Mouse (Mus musculus) forebrain, embryonic 14.5 days (tissue): ENCODE data around the gene Vmn2r115. TPM values are rescaled to one million over a fixed set of nuclear protein-coding genes. Genes with fewer than 3 reads are reported as not detected.
"Not testable (repeated sequence)": the region's sequence is repeated elsewhere in the genome, so short reads cannot be mapped to it uniquely, and the experiment has no call there.

Experiments used
- ATAC-seq: fragments of 200-750 bp; cut with Nextera tagmentation; 2 replicates; pipeline ENCODE4 v1.8.0; 2017; ENCODE audit warnings: mild to moderate bottlenecking, moderate library complexity
- DNase-seq: peaks from one replicate; pipeline ENCODE4 v3.0.0-alpha.2; 2015; ENCODE audit warnings: low spot score
- H3K27ac ChIP-seq: fragments of 300-500 bp; sonication (generic); 2 replicates; pipeline ENCODE4 v1.5.1; 2014; ENCODE audit warnings: low read depth, mild to moderate bottlenecking, control low read depth, low read length, moderate library complexity
- H3K27me3 ChIP-seq: fragments of 300-500 bp; sonication (generic); replicated peaks from 2 replicates; pipeline ENCODE4 v1.6.1; 2014; ENCODE audit warnings: low read length, control low read depth, mixed read lengths; ENCODE audit not compliant: control insufficient read depth, insufficient read depth
- H3K36me3 ChIP-seq: fragments of 300-500 bp; sonication (generic); 2 replicates; pipeline ENCODE4 v1.6.1; 2014; ENCODE audit warnings: low read length, control low read depth; ENCODE audit not compliant: control insufficient read depth, insufficient read depth
- H3K4me1 ChIP-seq: fragments of 300-500 bp; sonication (generic); 2 replicates; pipeline ENCODE4 v1.6.1; 2014; ENCODE audit warnings: antibody characterized with exemption, low read length, control low read depth; ENCODE audit not compliant: control insufficient read depth, insufficient read depth
- H3K4me2 ChIP-seq: fragments of 300-500 bp; sonication (generic); 2 replicates; pipeline ENCODE4 v1.6.1; 2014; ENCODE audit warnings: mild to moderate bottlenecking, control low read depth, low read length
- H3K4me3 ChIP-seq: fragments of 300-500 bp; sonication (generic); 2 replicates; pipeline ENCODE4 v1.5.1; 2014; ENCODE audit warnings: low read depth, low read length, control low read depth
- H3K9ac ChIP-seq: fragments of 300-500 bp; sonication (generic); 2 replicates; pipeline ENCODE4 v1.6.1; 2014; ENCODE audit warnings: mild to moderate bottlenecking, low read length, control low read depth, moderate library complexity
- H3K9me3 ChIP-seq: fragments of 300-500 bp; sonication (generic); replicated peaks from 2 replicates; pipeline ENCODE4 v1.6.1; 2016; ENCODE audit warnings: low read length, control low read depth, mixed read lengths; ENCODE audit not compliant: control insufficient read depth
- WGBS: fragments of 180-500 bp; shearing (Covaris S2); extraction: QIAGEN DNeasy Blood & Tissue Kit; methylation state at CpG from one replicate; pipeline ENCODE4 v1.1.7; 2014; 5-methylcytosine and 5-hydroxymethylcytosine counted together
- polyA plus RNA-seq: library from polyadenylated mRNA; unstranded; fragments of >200 nt; fragmentation: Nextera tagmentation; extraction: Ambion mirVana; gene quantifications from 2 replicates; pipeline ENCODE4 v1.2.1, GENCODE M21; 2014

The Vmn2r115 gene
- not detected in 2 replicates for polyA plus RNA-seq

DNA sequence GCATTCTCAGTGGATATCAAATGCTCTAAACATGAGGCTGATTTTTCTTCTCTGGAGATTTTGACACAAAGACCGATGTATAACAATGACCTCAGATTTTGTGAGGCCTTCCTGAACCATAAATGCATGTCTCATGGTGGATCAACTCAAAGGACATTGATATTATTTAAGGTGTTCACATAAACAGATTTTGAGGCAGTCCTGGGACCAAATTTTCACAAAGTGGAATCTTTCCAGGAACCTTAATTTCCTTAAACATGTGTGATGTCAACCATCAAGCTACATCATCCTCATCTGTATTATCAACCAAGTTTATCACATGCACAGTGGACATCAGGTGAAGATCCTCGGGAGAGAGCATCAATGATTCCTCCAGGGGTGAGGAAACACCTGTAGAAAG lies at the start of gene Vmn2r115:
Gene Vmn2r115 (plus strand): TSS at position 301 of the 400 bp plus-strand sequence.
- DNase-seq, H3K4me1 ChIP-seq, H3K4me2 ChIP-seq, ATAC-seq, H3K27me3 ChIP-seq, H3K36me3 ChIP-seq, H3K9ac ChIP-seq, H3K9me3 ChIP-seq, H3K4me3 ChIP-seq, H3K27ac ChIP-seq: not testable (repeated sequence)
- WGBS: 43% methylated on average over 2 of the region's 2 CpGs

DNA sequence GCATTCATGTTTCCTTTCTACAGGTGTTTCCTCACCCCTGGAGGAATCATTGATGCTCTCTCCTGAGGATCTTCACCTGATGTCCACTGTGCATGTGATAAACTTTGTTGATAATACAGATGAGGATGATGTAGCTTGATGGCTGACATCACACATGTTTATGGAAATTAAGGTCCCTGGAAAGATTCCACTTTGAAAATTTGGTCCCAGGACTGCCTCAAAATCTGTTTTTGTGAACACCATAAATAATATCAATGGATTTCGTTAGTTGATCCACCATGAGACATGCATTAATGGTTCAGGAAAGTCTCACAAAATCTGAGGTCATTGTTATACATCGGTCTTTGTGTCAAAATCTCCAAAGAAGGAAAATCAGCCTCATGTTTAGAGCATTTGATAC lies 31.1 kb upstream of the Vmn2r115 start, which contains the start of gene Vmn2r114:
Gene Vmn2r114 (minus strand): TSS at position 101 of the 400 bp plus-strand sequence.
- not testable (repeated sequence) for DNase-seq, H3K27ac ChIP-seq, H3K27me3 ChIP-seq, H3K4me3 ChIP-seq, H3K4me2 ChIP-seq, H3K36me3 ChIP-seq, H3K9ac ChIP-seq, H3K4me1 ChIP-seq, H3K9me3 ChIP-seq, ATAC-seq
- 70% methylated on average over 2 of the region's 2 CpGs for WGBS

DNA sequence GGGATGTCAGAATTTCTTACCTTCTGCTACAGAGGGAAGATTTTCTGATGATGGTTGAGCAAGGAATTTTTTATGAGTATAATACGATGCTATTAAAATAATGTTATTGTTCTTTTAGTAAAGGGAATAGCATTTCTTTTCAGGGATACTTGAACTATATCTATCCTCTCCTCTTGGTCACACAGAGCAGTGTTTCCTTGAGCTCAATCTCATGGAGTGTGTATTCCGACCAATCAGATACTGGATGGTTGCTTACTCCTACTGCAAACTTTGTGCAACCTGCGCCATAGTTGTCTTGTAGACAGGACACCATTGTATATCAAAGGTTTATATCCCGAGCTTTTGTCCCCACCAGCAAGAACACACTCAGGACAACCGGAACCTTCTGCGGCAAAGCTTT lies 12.9 kb upstream of the Vmn2r115 start:
- DNase-seq (no peak), ATAC-seq (no peak)
- Histone ChIP-seq H3K27me3 (no peaks in the 10 kb centered on the region), H3K9me3 (peaks cover 5% of the 10 kb centered on the region; the same call in 1 of the 2 replicates), H3K4me2 (no peak overlapping the region), H3K9ac (no peak overlapping the region), H3K36me3 (no peaks in the 10 kb centered on the region), H3K27ac (no peak overlapping the region), H3K4me1 (no peaks in the 10 kb centered on the region), H3K4me3 (no peak overlapping the region)
- 75% methylated on average over 6 of the region's 6 CpGs for WGBS

DNA sequence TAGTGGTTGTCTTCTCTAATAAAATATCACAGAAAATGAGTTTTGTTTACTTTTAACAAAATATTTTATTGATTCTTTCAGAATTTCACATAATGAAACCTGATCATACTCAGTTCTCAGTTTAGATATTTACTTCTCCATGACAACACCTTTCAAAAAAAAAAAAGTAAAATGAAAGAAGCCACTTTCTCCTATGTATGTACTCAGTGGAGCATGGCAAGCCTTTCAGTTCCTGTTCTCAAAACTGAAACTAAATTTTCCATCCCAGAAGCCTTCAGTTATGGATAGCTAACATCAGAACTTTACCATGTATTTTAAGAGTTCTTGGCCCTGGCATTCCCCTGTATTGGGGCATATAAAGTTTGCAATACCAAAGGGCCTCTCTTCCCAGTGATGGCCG lies 8.1 kb downstream of the Vmn2r115 start:
- no peak overlapping the region for H3K9ac ChIP-seq
- no peaks in the 10 kb centered on the region for H3K9me3 ChIP-seq
- no peaks in the 10 kb centered on the region for H3K27me3 ChIP-seq
- H3K36me3 ChIP-seq: no peaks in the 10 kb centered on the region
- WGBS: 73% methylated on average over 1 of the region's 1 CpGs
- ATAC-seq: no peak
- H3K4me3 ChIP-seq: no peak overlapping the region
- no peak for DNase-seq
- H3K4me2 ChIP-seq: no peak overlapping the region
- no peak overlapping the region for H3K27ac ChIP-seq
- H3K4me1 ChIP-seq: no peaks in the 10 kb centered on the region

DNA sequence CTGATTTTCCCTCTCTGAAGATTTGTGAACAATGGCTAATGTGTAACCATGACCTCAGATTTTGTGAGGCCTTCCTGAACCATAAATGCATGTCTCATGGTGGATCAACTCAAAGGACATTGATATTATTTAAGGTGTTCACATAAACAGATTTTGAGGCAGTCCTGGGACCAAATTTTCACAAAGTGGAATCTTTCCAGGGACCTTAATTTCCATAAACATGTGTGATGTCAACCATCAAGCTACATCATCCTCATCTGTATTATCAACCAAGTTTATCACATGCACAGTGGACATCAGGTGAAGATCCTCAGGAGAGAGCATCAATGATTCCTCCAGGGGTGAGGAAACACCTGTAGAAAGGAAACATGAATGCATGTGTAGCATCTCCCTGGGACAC lies 40.8 kb downstream of the Vmn2r115 start, which contains the start of gene Vmn2r116:
Gene Vmn2r116 (plus strand): TSS at position 301 of the 400 bp plus-strand sequence.
- not testable (repeated sequence) for H3K4me1 ChIP-seq, H3K27ac ChIP-seq, H3K27me3 ChIP-seq, ATAC-seq, H3K9me3 ChIP-seq, H3K9ac ChIP-seq, H3K36me3 ChIP-seq, H3K4me3 ChIP-seq, DNase-seq, H3K4me2 ChIP-seq

Other genes with a start within 250 kb of the Vmn2r115 start
- gene Zfp40, start 150.5 kb upstream of the Vmn2r115 start, polyA plus RNA-seq: 30.4 and 38.5 TPM in 2 replicates
- not detected in 2 replicates for gene Vmn2r114, start 31.2 kb upstream of the Vmn2r115 start, polyA plus RNA-seq
- not detected in 2 replicates for gene Vmn2r116, start 40.9 kb downstream of the Vmn2r115 start, polyA plus RNA-seq
- not detected in 2 replicates for gene Vmn2r117, start 136.0 kb downstream of the Vmn2r115 start, polyA plus RNA-seq
- 17.6 and 20.9 TPM in 2 replicates for gene Zfp213, start 220.5 kb downstream of the Vmn2r115 start, polyA plus RNA-seq